Mouse (Mus musculus): Measurements from ENCODE around the gene Ifna11. TPM values are rescaled to one million over a fixed set of nuclear protein-coding genes. Genes with fewer than 3 reads are reported as not detected.
A peak's percentile ranks its signal among the peaks of the same experiment; 100 is the strongest.

Ifna11 gene
- polyA plus RNA-seq, 1 experiment from 2014 or later: not detected

DNA sequence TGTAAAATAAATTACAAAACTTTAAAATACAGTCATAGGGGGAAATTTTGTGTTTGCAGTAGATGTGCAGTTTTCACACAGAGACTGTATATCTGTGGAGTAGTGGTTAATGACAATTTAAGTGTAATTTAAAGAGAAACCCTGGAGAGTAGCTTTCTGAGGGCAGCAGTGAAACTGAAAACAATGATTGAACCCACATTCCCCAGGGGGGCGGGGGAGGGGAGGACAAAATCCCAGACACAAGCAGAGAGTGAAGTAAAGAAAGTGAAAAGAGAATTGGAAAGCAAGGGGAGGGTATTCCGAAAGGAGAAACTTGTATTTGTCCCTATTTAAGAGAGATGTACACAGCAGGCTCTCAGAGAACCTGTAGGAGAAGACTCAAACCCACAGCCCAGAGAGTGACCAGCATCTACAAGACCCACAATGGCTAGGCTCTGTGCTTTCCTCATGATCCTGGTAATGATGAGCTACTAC lies 21.7 kb downstream of the Ifna11 start, which contains the start of gene Ifna4:
Gene Ifna4, plus strand, starts transcription at position 424 of the 474 bp plus-strand sequence.
- H3K4me3 ChIP-seq: no peak within 1 kb of the TSS
- no peak for ATAC-seq (replicated peaks; ENCODE audit: insufficient number of reproducible peaks, insufficient read depth, low FRiP score, low read depth)
- WGBS: 71% methylated on average over 2 of the region's 2 CpGs

DNA sequence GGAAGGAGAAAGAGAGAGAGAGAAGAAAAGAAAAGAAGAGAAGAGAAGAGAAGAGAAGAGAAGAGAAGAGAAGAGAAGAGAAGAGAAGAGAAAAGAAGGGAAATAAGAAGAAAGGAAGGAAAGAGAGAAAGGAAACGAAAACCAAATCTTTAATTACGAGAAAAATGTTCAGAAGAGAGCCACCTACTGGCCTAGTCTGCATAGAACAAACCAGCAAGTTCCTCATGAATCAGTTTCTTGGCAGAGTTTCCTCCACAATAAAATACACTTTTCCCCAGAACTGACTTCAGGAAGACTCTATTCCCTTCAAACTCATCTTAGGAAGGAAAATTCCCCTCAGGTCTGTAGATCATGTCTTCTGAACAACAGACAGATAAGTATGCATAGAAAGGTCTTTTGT lies 25.6 kb downstream of the Ifna11 start:
- WGBS: 47% methylated on average over 2 of the region's 2 CpGs
- Histone ChIP-seq H3K27ac (no peak overlapping the region), H3K27me3 (no peaks in the 10 kb centered on the region; the same call in 1 of the 2 replicates), H3K4me1 (replicated peaks) (no peaks in the 10 kb centered on the region), H3K36me3 (no peaks in the 10 kb centered on the region), H3K4me3 (no peak overlapping the region), H3K9me3 (replicated peaks) (no peaks in the 10 kb centered on the region), H3K4me2 (no peak overlapping the region), H3K9ac (no peak overlapping the region)
- ATAC-seq (replicated peaks; ENCODE audit: insufficient number of reproducible peaks, insufficient read depth, low FRiP score, low read depth): no peak

More for the DNA sequence above, 21.7 kb downstream of the Ifna11 start, which contains the start of gene Ifna4:
- no peak within 1 kb of the TSS for H3K27ac ChIP-seq
- H3K4me1 ChIP-seq (replicated peaks): no peaks in the 10 kb centered on the region
- H3K36me3 ChIP-seq: no peaks in the 10 kb centered on the region
- H3K4me2 ChIP-seq: no peak within 1 kb of the TSS
- H3K9ac ChIP-seq: no peak within 1 kb of the TSS
- H3K9me3 ChIP-seq (replicated peaks): no peaks in the 10 kb centered on the region
- H3K27me3 ChIP-seq: no peaks in the 10 kb centered on the region

DNA sequence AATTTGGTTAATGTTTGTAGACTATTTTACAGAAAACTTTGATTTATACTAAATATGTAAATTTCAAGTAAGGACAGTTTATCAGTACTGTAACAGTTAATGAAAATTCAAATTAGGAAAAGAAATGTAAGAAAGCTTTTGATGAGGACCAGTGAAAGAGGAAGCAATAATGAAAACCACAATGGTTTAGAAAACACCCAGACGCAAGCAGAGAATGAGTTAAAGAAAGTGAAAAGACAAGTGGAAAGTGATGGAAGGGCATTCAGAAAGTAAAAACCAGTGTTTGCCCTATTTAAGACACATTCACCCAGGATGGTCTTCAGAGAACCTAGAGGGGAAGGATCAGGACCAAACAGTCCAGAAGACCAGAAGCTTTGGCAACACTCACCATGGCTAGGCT lies 29.9 kb downstream of the Ifna11 start, which contains the start of gene Ifna1:
Gene Ifna1, plus strand, starts transcription at position 390 of the 400 bp plus-strand sequence.
- Histone ChIP-seq H3K4me3 (no peak within 1 kb of the TSS), H3K9ac (no peak within 1 kb of the TSS), H3K27me3 (no peaks in the 10 kb centered on the region; the same call in 1 of the 2 replicates), H3K9me3 (replicated peaks) (no peaks in the 10 kb centered on the region), H3K36me3 (no peaks in the 10 kb centered on the region), H3K4me2 (no peak within 1 kb of the TSS), H3K4me1 (replicated peaks) (no peaks in the 10 kb centered on the region), H3K27ac (no peak within 1 kb of the TSS)
- WGBS: 71% methylated on average over 1 of the region's 1 CpGs
- no peak for ATAC-seq (replicated peaks; ENCODE audit: insufficient number of reproducible peaks, insufficient read depth, low FRiP score, low read depth)

DNA sequence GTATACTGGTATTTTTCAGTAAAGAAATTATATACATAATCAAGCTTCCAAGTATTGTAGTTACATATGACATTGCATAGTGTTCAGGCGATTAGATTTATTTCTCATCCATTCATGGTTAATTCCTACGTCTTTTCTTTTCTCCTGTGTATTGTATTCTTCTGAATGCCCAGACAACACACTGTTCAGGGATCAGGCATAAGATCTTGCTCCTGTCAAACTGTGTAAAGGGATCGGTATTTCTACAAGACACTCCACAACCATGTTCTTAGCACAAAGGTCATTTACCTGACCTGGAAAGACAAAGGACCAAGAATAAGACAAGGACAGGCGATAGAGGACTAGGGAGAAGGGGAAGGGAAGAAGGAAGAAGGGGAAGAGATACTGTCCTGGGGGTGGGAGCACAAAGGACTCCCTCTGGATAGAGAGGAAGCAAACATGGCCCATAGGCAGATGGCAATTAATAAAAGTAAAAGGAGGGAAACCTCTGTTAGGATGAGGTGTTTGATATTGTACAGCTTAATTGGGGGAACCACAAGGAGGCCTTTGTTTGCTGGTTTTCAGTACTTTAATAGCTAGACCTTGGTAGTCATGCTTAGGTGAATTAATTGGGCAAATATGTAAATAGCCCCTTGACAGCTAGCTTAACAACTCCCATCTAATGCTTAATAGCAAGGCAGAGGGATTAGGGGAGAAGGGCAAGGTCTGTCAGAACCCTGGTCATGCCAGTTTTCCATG lies 31.4 kb downstream of the Ifna11 start:
- H3K4me2 ChIP-seq: no peak overlapping the region
- no peaks in the 10 kb centered on the region for H3K4me1 ChIP-seq (replicated peaks)
- H3K9me3 ChIP-seq (replicated peaks): no peaks in the 10 kb centered on the region
- no peaks in the 10 kb centered on the region; the same call in 1 of the 2 replicates for H3K27me3 ChIP-seq
- no peaks in the 10 kb centered on the region for H3K36me3 ChIP-seq
- H3K27ac ChIP-seq: no peak overlapping the region
- WGBS: 69% methylated on average over 4 of the region's 4 CpGs
- no peak for ATAC-seq (replicated peaks; ENCODE audit: insufficient number of reproducible peaks, insufficient read depth, low FRiP score, low read depth)
- H3K9ac ChIP-seq: no peak overlapping the region
- H3K4me3 ChIP-seq: no peak overlapping the region

DNA sequence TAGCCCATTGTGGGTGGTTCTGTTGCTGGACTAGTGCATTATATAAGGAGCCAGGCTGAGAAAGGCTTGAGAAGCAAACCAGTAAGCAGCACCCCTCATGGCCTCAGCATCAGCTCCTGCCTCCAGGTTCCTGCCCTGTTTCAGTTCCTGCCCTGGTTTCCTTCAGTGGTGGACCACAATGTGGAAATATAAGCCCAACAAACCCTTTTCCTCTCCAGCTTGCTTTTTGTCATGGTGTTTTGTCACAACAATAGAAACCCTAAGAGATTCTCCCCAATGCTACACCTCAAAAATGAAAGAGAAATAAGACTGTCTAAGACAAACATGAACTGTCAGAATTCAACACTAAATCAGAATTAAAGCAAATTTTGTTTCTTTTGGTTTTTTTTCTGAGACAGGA lies 39.5 kb downstream of the Ifna11 start:
- Histone ChIP-seq H3K9ac (no peak overlapping the region), H3K4me3 (no peak overlapping the region), H3K4me1 (replicated peaks) (no peaks in the 10 kb centered on the region), H3K27me3 (peaks cover 7% of the 10 kb centered on the region), H3K9me3 (replicated peaks) (no peaks in the 10 kb centered on the region), H3K4me2 (no peak overlapping the region), H3K36me3 (no peaks in the 10 kb centered on the region), H3K27ac (no peak overlapping the region)
- ATAC-seq (replicated peaks; ENCODE audit: insufficient number of reproducible peaks, insufficient read depth, low FRiP score, low read depth): no peak

DNA sequence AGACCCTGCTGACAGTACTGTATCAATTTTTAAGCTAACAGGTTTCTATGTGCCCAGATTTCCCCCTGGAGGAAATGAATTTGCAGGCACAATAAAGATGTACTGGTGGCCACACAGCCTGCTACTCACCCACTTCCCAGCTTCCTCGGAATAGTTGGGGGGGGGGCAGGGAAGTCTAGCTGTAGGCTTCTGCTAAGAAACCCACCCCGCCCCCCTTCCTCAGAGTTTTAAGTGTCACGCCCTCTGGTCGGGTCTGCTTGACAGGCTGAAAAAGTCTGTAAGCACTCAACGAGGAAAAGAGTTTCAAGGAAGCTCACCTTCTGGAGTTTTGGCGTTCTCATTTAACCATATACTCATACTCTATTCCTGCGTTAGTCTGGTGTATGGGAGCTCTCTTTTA lies 43.5 kb downstream of the Ifna11 start:
- ATAC-seq (replicated peaks; ENCODE audit: insufficient number of reproducible peaks, insufficient read depth, low FRiP score, low read depth): no peak
- no peaks in the 10 kb centered on the region for H3K9me3 ChIP-seq (replicated peaks)
- 13% methylated on average over 7 of the region's 7 CpGs for WGBS
- no peak overlapping the region for H3K4me3 ChIP-seq
- H3K9ac ChIP-seq: no peak overlapping the region
- H3K4me1 ChIP-seq (replicated peaks): 0 out of 2 replicates have a peak, but pooled peaks cover 3% of the 10 kb centered on the region
- no peaks in the 10 kb centered on the region for H3K36me3 ChIP-seq
- no peak overlapping the region for H3K4me2 ChIP-seq
- peaks cover 19% of the 10 kb centered on the region for H3K27me3 ChIP-seq
- no peak overlapping the region for H3K27ac ChIP-seq

DNA sequence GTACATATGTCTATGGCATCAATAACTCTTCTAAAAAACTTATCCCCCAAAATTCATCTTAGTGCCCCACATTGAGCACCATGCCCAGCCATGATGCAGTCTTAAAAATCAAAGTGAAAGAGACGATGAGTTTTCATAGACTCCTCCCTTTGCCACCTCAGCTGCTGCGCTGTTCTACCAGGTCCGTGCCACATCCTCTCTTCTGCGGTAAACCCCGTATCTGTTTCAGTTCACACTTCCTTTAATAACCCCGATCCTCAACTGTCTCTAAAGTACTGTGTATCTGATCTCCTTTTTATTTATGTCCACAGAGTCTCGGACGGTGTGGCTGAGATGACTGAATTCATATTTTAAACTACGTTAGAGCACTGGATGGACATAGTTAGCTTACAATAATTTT lies 44.8 kb downstream of the Ifna11 start:
- 51% methylated on average over 9 of the region's 9 CpGs for WGBS
- H3K36me3 ChIP-seq: no peaks in the 10 kb centered on the region
- H3K4me2 ChIP-seq: peak overlapping the region; percentile 19; the same call in 1 of the 2 replicates
- no peak for ATAC-seq (replicated peaks; ENCODE audit: insufficient number of reproducible peaks, insufficient read depth, low FRiP score, low read depth)
- H3K9me3 ChIP-seq (replicated peaks): no peaks in the 10 kb centered on the region
- H3K4me3 ChIP-seq: 0 out of 2 replicates have a peak overlapping the region, but pooled peaks have one; percentile 6
- H3K9ac ChIP-seq: no peak overlapping the region
- 0 out of 2 replicates have a peak, but pooled peaks cover 6% of the 10 kb centered on the region for H3K4me1 ChIP-seq (replicated peaks)
- peaks cover 19% of the 10 kb centered on the region for H3K27me3 ChIP-seq
- H3K27ac ChIP-seq: no peak overlapping the region

DNA sequence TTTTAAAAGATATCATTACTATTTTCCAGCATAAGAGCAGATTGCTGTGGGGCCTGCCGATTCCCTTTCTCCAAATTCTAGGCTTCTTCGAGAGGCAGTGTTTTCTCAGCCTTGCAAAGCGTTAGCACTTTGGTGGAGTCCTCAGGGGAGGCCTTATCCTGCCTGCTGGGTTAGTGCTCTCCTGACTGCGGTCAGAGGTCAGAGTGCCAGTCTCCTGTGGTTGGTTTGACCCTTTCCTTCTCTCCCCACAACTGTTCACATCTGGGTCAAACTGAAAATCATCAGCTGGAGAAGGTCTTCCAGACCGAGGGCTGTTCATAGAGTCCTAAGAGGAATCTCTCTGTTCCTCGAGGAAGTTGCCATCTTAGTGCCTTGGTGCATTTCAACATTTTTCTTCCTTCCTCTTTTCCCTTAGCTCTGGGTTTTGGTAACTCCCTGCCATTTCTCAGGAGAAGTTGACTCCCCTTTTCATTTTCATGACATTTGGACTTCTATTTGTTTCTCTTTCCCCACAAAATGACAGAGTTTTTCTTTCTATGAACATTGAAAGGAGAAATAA lies 45.3 kb downstream of the Ifna11 start:
- Histone ChIP-seq H3K4me1 (replicated peaks) (0 out of 2 replicates have a peak, but pooled peaks cover 6% of the 10 kb centered on the region), H3K4me3 (no peak overlapping the region), H3K9me3 (replicated peaks) (no peaks in the 10 kb centered on the region), H3K27ac (no peak overlapping the region), H3K4me2 (no peak overlapping the region), H3K36me3 (no peaks in the 10 kb centered on the region), H3K9ac (no peak overlapping the region), H3K27me3 (peaks cover 19% of the 10 kb centered on the region)
- ATAC-seq (replicated peaks; ENCODE audit: insufficient number of reproducible peaks, insufficient read depth, low FRiP score, low read depth): no peak
- WGBS: 43% methylated on average over 6 of the region's 6 CpGs

DNA sequence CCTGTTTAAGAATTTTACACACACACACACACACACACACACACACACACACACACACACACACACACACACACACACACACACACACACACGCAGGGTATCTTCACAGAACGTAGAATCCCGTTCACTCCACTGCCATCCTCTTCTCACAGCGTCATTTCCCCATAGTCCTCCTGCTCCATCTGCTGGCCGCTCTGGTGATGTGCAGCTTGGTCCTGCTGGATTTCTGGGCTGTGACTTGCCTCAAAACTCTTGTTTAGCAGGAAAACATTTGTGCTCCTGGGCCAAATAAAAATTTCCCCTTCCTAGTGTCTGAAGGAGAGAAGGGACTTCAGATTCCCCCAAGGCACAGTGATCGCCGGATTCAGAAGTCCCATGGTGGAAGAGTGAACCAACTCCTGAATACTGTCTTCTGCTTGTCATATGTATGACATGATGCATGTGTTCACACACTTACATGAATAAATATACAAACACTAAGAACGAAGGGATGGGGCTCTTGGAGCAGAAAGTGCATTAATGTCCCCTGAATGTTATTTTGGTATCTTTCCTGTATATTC lies 47.7 kb downstream of the Ifna11 start:
- H3K27ac ChIP-seq: peak overlapping the region; percentile 43
- peak; percentile 12; the same call in 1 of the 2 replicates for ATAC-seq (replicated peaks; ENCODE audit: insufficient number of reproducible peaks, insufficient read depth, low FRiP score, low read depth)
- no peaks in the 10 kb centered on the region for H3K36me3 ChIP-seq
- peak overlapping the region; percentile 48 for H3K9ac ChIP-seq
- H3K27me3 ChIP-seq: peaks cover 16% of the 10 kb centered on the region
- peak overlapping the region; percentile 62 for H3K4me3 ChIP-seq
- under 1% methylated on average over 8 of the region's 8 CpGs for WGBS
- peak overlapping the region; percentile 95 for H3K4me2 ChIP-seq
- no peaks in the 10 kb centered on the region for H3K9me3 ChIP-seq (replicated peaks)
- H3K4me1 ChIP-seq (replicated peaks): 0 out of 2 replicates have a peak, but pooled peaks cover 6% of the 10 kb centered on the region

DNA sequence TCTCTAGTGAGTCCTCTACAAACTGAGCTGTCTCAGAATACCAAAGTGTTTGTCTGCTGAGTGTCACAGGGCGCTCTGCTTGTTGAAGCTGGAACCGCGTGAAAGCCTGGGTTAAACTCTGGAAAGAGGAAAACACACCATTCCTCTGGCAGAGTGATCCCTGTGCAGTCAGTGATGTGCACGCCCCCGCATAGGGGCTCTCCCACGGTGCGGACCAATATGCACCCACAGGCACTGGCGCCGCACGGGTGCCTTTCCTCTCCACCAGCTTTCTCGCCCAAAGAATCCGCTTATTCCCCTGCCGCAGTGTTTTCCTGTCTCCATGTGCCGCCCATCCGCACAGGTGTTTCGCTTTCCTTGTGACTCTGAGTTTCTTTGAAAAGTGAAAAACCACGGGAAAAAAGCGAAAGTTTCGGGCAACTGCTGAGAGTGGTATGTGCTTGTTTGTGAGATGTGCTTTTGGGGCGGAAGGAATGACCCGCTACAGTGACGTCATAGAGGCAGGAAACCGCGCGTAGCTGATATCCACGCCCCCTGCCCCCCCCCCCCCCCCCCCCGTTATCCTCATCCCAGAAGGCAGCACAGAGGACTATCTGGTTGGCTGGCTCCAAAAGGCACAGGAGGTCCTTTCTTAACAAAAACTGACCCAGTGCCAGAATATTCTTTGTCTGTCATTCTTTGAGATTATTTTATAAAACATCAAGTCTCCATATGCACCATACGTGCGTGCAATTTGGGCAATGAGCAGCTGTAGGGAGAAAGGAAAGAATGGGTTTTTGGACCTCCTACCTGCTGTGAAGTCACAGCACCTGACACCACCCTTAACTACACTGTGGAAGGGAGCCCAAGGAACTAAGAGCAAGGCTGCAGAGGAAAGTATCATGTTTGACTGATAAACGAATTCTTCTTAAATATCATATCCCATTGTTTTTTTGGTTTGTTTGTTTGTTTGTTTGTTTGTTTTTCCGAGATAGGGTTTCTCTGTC lies 48.5 kb downstream of the Ifna11 start:
- Histone ChIP-seq H3K4me3 (peak overlapping the region; percentile 62), H3K9me3 (replicated peaks) (no peaks in the 10 kb centered on the region), H3K27me3 (peaks cover 13% of the 10 kb centered on the region), H3K9ac (peak overlapping the region; percentile 48), H3K4me1 (replicated peaks) (0 out of 2 replicates have a peak, but pooled peaks cover 6% of the 10 kb centered on the region), H3K36me3 (no peaks in the 10 kb centered on the region), H3K27ac (peak overlapping the region; percentile 43), H3K4me2 (peak overlapping the region; percentile 95)
- 7% methylated on average over 31 of the region's 31 CpGs for WGBS
- ATAC-seq (replicated peaks; ENCODE audit: insufficient number of reproducible peaks, insufficient read depth, low FRiP score, low read depth): peak; percentile 65

Measured in heart, embryonic 15.5 days (tissue).